Mouse (Mus musculus) liver, embryonic 16.5 days (tissue): ENCODE results near the gene Ctrl. TPM values are rescaled to one million over a fixed set of nuclear protein-coding genes. Genes with fewer than 3 reads are reported as not detected.

Experiments used
- ATAC-seq: fragments of 200-750 bp; cut with Nextera tagmentation; 2 replicates; pipeline ENCODE4 v1.8.0; 2017; ENCODE audit warnings: low read depth, mild to moderate bottlenecking, moderate number of reproducible peaks, moderate library complexity
- H3K27ac ChIP-seq: fragments of 300-500 bp; sonication (generic); 2 replicates; pipeline ENCODE4 v1.5.1; 2014; ENCODE audit warnings: mild to moderate bottlenecking, low read length
- H3K27me3 ChIP-seq: fragments of 300-500 bp; sonication (generic); 2 replicates; pipeline ENCODE4 v1.6.1; 2014; ENCODE audit warnings: low read depth, low read length, mixed read lengths; ENCODE audit not compliant: control insufficient read depth, insufficient read depth
- H3K36me3 ChIP-seq: fragments of 300-500 bp; sonication (generic); 2 replicates; pipeline ENCODE4 v1.6.1; 2014; ENCODE audit warnings: mild to moderate bottlenecking; ENCODE audit not compliant: control insufficient read depth, insufficient read depth
- H3K4me1 ChIP-seq: fragments of 300-500 bp; sonication (generic); 2 replicates; pipeline ENCODE4 v1.6.1; 2014; ENCODE audit warnings: low read depth, low read length, mixed read lengths; ENCODE audit not compliant: control insufficient read depth
- H3K4me2 ChIP-seq: fragments of 300-500 bp; sonication (generic); 2 replicates; pipeline ENCODE4 v1.6.1; 2014; ENCODE audit warnings: low read depth, low read length, mixed read lengths
- H3K4me3 ChIP-seq: fragments of 300-500 bp; sonication (generic); 2 replicates; pipeline ENCODE4 v1.5.1; 2014; ENCODE audit warnings: low read depth, mild to moderate bottlenecking, low read length
- H3K9ac ChIP-seq: fragments of 300-500 bp; sonication (generic); 2 replicates; pipeline ENCODE4 v1.6.1; 2014; ENCODE audit warnings: low read depth, low read length
- H3K9me3 ChIP-seq: fragments of 300-500 bp; sonication (generic); replicated peaks from 2 replicates; pipeline ENCODE4 v1.6.1; 2016; ENCODE audit warnings: low read length; ENCODE audit not compliant: control insufficient read depth
- WGBS: fragments of 180-500 bp; shearing (Covaris S2); extraction: QIAGEN DNeasy Blood & Tissue Kit; methylation state at CpG from one replicate; pipeline ENCODE4 v1.1.7; 2014; ENCODE audit not compliant: insufficient replicate concordance; 5-methylcytosine and 5-hydroxymethylcytosine counted together
- polyA plus RNA-seq: library from polyadenylated mRNA; unstranded; fragments of >200 nt; fragmentation: Nextera tagmentation; extraction: Ambion mirVana; gene quantifications from 2 replicates; pipeline ENCODE4 v1.2.1, GENCODE M21; 2015

The Ctrl gene
- polyA plus RNA-seq, 1 experiment from 2014 or later = 0.22 TPM

- WGBS = 79% methylated on average over 11 of the region's 11 CpGs
- Histone ChIP-seq H3K9me3 (no peaks in the 10 kb centered on the region), H3K27ac (no peak overlapping the region), H3K9ac (no peak overlapping the region), H3K27me3 (no peaks in the 10 kb centered on the region), H3K4me2 (no peak overlapping the region), H3K36me3 (0 out of 2 replicates have a peak, but pooled peaks cover 2% of the 10 kb centered on the region), H3K4me1 (peaks cover 20% of the 10 kb centered on the region), H3K4me3 (no peak overlapping the region)
- ATAC-seq = no peak
These were observed 1.1 kb downstream of the Ctrl start for GRCm38 (mm10) chr8:105932525-105932924.

GRCm38 (mm10) chr8:105931271-105931670, 2.4 kb downstream of the Ctrl start:
- Histone ChIP-seq H3K27ac (no peak overlapping the region), H3K4me3 (no peak overlapping the region), H3K27me3 (no peaks in the 10 kb centered on the region), H3K9ac (no peak overlapping the region), H3K4me2 (no peak overlapping the region), H3K9me3 (no peaks in the 10 kb centered on the region), H3K4me1 (peaks cover 15% of the 10 kb centered on the region), H3K36me3 (0 out of 2 replicates have a peak, but pooled peaks cover 2% of the 10 kb centered on the region)
- no peak for ATAC-seq
- WGBS = 79% methylated on average over 3 of the region's 3 CpGs

GRCm38 (mm10) chr8:105930602-105931001, 3.1 kb downstream of the Ctrl start:
- no peak overlapping the region for H3K27ac ChIP-seq
- H3K4me2 ChIP-seq = no peak overlapping the region
- 0 out of 2 replicates have a peak, but pooled peaks cover 2% of the 10 kb centered on the region for H3K36me3 ChIP-seq
- no peak overlapping the region for H3K9ac ChIP-seq
- H3K4me3 ChIP-seq = no peak overlapping the region
- WGBS = 19% methylated on average over 8 of the region's 8 CpGs
- peaks cover 8% of the 10 kb centered on the region for H3K4me1 ChIP-seq
- H3K27me3 ChIP-seq = no peaks in the 10 kb centered on the region
- no peaks in the 10 kb centered on the region for H3K9me3 ChIP-seq
- peak; percentile 37; the same call in 1 of the 2 replicates for ATAC-seq

- no peak overlapping the region for H3K4me3 ChIP-seq
- no peaks in the 10 kb centered on the region for H3K4me1 ChIP-seq
- no peaks in the 10 kb centered on the region for H3K9me3 ChIP-seq
- WGBS = 68% methylated on average over 3 of the region's 3 CpGs
- H3K27me3 ChIP-seq = no peaks in the 10 kb centered on the region
- H3K36me3 ChIP-seq = 0 out of 2 replicates have a peak, but pooled peaks cover 2% of the 10 kb centered on the region
- no peak overlapping the region for H3K9ac ChIP-seq
- H3K27ac ChIP-seq = no peak overlapping the region
- ATAC-seq = no peak
- no peak overlapping the region for H3K4me2 ChIP-seq
These were observed 8.5 kb downstream of the Ctrl start for GRCm38 (mm10) chr8:105925123-105925522.

- no peak overlapping the region for H3K9ac ChIP-seq
- no peaks in the 10 kb centered on the region for H3K4me1 ChIP-seq
- H3K36me3 ChIP-seq = no peaks in the 10 kb centered on the region; the same call in 1 of the 2 replicates
- no peak overlapping the region for H3K27ac ChIP-seq
- no peak overlapping the region for H3K4me2 ChIP-seq
- ATAC-seq = no peak
- no peaks in the 10 kb centered on the region for H3K27me3 ChIP-seq
- H3K9me3 ChIP-seq = no peaks in the 10 kb centered on the region
- WGBS = 67% methylated on average over 3 of the region's 3 CpGs
- H3K4me3 ChIP-seq = no peak overlapping the region
These were observed 14.3 kb downstream of the Ctrl start for GRCm38 (mm10) chr8:105919390-105919789.

GRCm38 (mm10) chr8:105900941-105901616, 32.6 kb downstream of the Ctrl start:
- Histone ChIP-seq H3K4me2 (peak overlapping the region; percentile 80), H3K9ac (peak overlapping the region; percentile 99), H3K4me3 (peak overlapping the region; percentile 91), H3K4me1 (peaks cover 16% of the 10 kb centered on the region), H3K36me3 (no peaks in the 10 kb centered on the region), H3K27me3 (no peaks in the 10 kb centered on the region), H3K27ac (peak overlapping the region; percentile 95), H3K9me3 (no peaks in the 10 kb centered on the region)
- WGBS = 12% methylated on average over 16 of the region's 16 CpGs
- ATAC-seq = peak; percentile 42

- Histone ChIP-seq H3K9ac (peak within 1 kb of the TSS; percentile 99), H3K27me3 (no peaks in the 10 kb centered on the region), H3K4me3 (peak within 1 kb of the TSS; percentile 91), H3K36me3 (no peaks in the 10 kb centered on the region), H3K4me1 (peaks cover 16% of the 10 kb centered on the region), H3K4me2 (peak within 1 kb of the TSS; percentile 80), H3K9me3 (no peaks in the 10 kb centered on the region), H3K27ac (peak within 1 kb of the TSS; percentile 95)
- peak; percentile 92 for ATAC-seq
- WGBS = under 1% methylated on average over 65 of the region's 68 CpGs
These were observed 33.3 kb downstream of the Ctrl start, which contains the start of gene Pskh1 for GRCm38 (mm10) chr8:105900180-105900940. Gene Pskh1, plus strand, starts transcription at chr8:105900441.

GRCm38 (mm10) chr8:105897801-105898480, 35.7 kb downstream of the Ctrl start:
- no peak overlapping the region for H3K9ac ChIP-seq
- H3K27me3 ChIP-seq = no peaks in the 10 kb centered on the region
- 65% methylated on average over 9 of the region's 9 CpGs for WGBS
- no peaks in the 10 kb centered on the region for H3K36me3 ChIP-seq
- H3K4me2 ChIP-seq = no peak overlapping the region
- H3K9me3 ChIP-seq = no peaks in the 10 kb centered on the region
- H3K4me1 ChIP-seq = peaks cover 16% of the 10 kb centered on the region
- H3K27ac ChIP-seq = no peak overlapping the region
- ATAC-seq = no peak
- H3K4me3 ChIP-seq = no peak overlapping the region
